Mouse (Mus musculus) megakaryocyte, embryonic 14.5 days (primary cell): Measurements from ENCODE around the gene 1700057G04Rik. TPM values are rescaled to one million over a fixed set of nuclear protein-coding genes. Genes with fewer than 3 reads are reported as not detected.

Experiments used
- H3K27me3 ChIP-seq: replicated peaks from 2 replicates; pipeline ENCODE3; 2012; ENCODE audit warnings: inconsistent platforms
- H3K36me3 ChIP-seq: replicated peaks from 2 replicates; pipeline ENCODE3; 2012; ENCODE audit warnings: low read length, inconsistent platforms, mixed read lengths
- H3K4me1 ChIP-seq: 2 replicates; pipeline ENCODE4 v1.6.1; 2012; ENCODE audit warnings: inconsistent platforms
- H3K4me3 ChIP-seq: replicated peaks from 2 replicates; pipeline ENCODE3; 2012; ENCODE audit warnings: moderate library complexity, mild to moderate bottlenecking, inconsistent platforms
- H3K9me3 ChIP-seq: 2 replicates; pipeline ENCODE4 v1.6.1; 2012; ENCODE audit warnings: inconsistent platforms
- FLI1 ChIP-seq: IDR thresholded peaks from 2 replicates; pipeline ENCODE4 v1.6.1; 2012; ENCODE audit warnings: low read length, inconsistent platforms, mixed read lengths
- GATA1 ChIP-seq: IDR thresholded peaks from 3 replicates; pipeline ENCODE4 v1.6.1; 2012; ENCODE audit warnings: mixed read lengths, low read length, inconsistent platforms, borderline replicate concordance
- polyA plus RNA-seq: library from polyadenylated mRNA; stranded (reverse); fragments of >175 nt; gene quantifications from 2 replicates; pipeline ENCODE4 v1.2.3, GENCODE M21; 2012; ENCODE audit warnings: low replicate concordance; ENCODE audit not compliant: insufficient read depth

Gene 1700057G04Rik
- not detected in 2 replicates for polyA plus RNA-seq

GRCm38 (mm10) chr9:92309077-92309476 lies at the start of gene 1700057G04Rik:
Gene 1700057G04Rik (plus strand): TSS chr9:92309377.
- no peaks in the 10 kb centered on the region for H3K27me3 ChIP-seq
- H3K4me1 ChIP-seq, result peaks cover 36% of the 10 kb centered on the region
- no peak for TF ChIP-seq GATA1
- no peak for TF ChIP-seq FLI1
- no peaks in the 10 kb centered on the region for H3K9me3 ChIP-seq
- H3K4me3 ChIP-seq, result no peak within 1 kb of the TSS
- peaks cover 5% of the 10 kb centered on the region for H3K36me3 ChIP-seq

DNA sequence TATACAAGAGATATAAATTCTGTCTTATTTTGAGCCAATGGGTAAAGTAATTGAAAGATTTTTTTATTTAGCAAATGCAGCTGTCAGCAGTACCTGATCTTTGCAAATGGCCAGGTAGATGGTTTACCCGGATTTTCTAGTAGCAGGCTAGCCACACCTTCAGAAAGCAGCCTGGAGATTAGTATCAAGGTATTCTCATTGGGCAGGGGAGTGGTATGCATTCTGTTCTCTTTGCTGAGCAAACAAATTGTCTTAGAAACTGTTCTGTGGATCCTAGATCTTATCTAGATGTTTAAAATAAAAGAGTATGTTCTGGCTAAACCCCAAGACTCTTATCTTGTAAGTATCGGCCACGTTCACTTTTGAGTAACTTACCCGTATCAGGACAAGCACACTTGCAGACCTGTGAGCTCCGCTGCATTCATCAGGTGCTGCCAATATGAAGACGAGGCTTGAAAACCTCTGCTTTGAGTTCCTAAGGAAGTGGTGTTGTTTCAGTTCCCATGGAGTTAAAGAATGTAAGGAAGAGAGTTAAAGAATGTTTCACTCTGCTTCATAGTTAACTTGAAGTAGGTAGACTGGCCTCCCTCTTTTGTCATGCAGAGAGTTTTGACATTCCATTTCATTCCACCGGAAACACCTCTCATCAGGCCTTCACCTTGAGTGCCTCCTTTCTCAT lies 48.6 kb upstream of the 1700057G04Rik start:
- Histone ChIP-seq H3K9me3 (no peaks in the 10 kb centered on the region), H3K4me1 (peaks cover 46% of the 10 kb centered on the region), H3K36me3 (peaks cover 91% of the 10 kb centered on the region), H3K27me3 (no peaks in the 10 kb centered on the region), H3K4me3 (no peak overlapping the region)
- TF ChIP-seq FLI1 (no peak), GATA1 (no peak)

GRCm38 (mm10) chr9:92265719-92266118 lies 43.5 kb upstream of the 1700057G04Rik start:
- Histone ChIP-seq H3K4me1 (peaks cover 81% of the 10 kb centered on the region), H3K4me3 (peak overlapping the region; percentile 81), H3K27me3 (no peaks in the 10 kb centered on the region), H3K9me3 (no peaks in the 10 kb centered on the region), H3K36me3 (peaks cover 97% of the 10 kb centered on the region)
- TF ChIP-seq FLI1, result no peak
- TF ChIP-seq GATA1, result no peak

GRCm38 (mm10) chr9:92266558-92267171 lies 42.5 kb upstream of the 1700057G04Rik start:
- peaks cover 95% of the 10 kb centered on the region for H3K36me3 ChIP-seq
- no peaks in the 10 kb centered on the region for H3K9me3 ChIP-seq
- peak overlapping the region; percentile 25 for H3K4me3 ChIP-seq
- H3K27me3 ChIP-seq, result no peaks in the 10 kb centered on the region
- H3K4me1 ChIP-seq, result peaks cover 83% of the 10 kb centered on the region
- TF ChIP-seq GATA1, result no peak
- no peak for TF ChIP-seq FLI1

GRCm38 (mm10) chr9:92267732-92268131 lies 41.4 kb upstream of the 1700057G04Rik start:
- Histone ChIP-seq H3K4me1 (peaks cover 84% of the 10 kb centered on the region), H3K27me3 (no peaks in the 10 kb centered on the region), H3K9me3 (no peaks in the 10 kb centered on the region), H3K36me3 (peaks cover 94% of the 10 kb centered on the region), H3K4me3 (no peak overlapping the region)
- TF ChIP-seq GATA1 (no peak), FLI1 (no peak)

- Histone ChIP-seq H3K9me3 (no peaks in the 10 kb centered on the region), H3K4me1 (peaks cover 90% of the 10 kb centered on the region), H3K36me3 (peaks cover 84% of the 10 kb centered on the region), H3K27me3 (no peaks in the 10 kb centered on the region), H3K4me3 (peak overlapping the region; percentile 62)
- TF ChIP-seq FLI1 (no peak), GATA1 (no peak)
These were observed 39.3 kb upstream of the 1700057G04Rik start for GRCm38 (mm10) chr9:92269829-92270404.

DNA sequence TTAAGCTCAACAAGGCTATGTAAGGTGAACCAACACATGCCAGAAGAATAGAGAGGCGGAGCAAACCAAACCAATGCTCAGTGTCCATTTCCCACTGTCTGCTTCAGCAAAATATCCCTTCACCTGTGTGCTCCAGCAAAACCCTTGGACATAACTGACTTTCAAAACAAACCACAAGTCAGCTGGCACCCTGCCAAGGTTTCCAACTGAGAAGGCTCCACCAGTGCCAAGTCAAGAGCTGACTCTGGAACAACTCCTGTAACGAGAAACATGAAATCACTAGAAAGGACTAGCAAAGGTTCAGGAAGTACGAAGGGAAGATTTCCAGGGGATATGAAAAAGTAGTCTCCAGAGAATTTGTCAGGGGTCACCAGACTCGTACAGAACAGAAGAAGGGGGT lies 38.2 kb upstream of the 1700057G04Rik start:
- Histone ChIP-seq H3K36me3 (peaks cover 86% of the 10 kb centered on the region), H3K4me3 (no peak overlapping the region), H3K27me3 (no peaks in the 10 kb centered on the region), H3K9me3 (no peaks in the 10 kb centered on the region), H3K4me1 (peaks cover 94% of the 10 kb centered on the region)
- TF ChIP-seq FLI1 (no peak), GATA1 (no peak)

- TF ChIP-seq FLI1 (no peak), GATA1 (no peak)
- no peaks in the 10 kb centered on the region for H3K9me3 ChIP-seq
- H3K4me1 ChIP-seq, result peaks cover 91% of the 10 kb centered on the region
- no peaks in the 10 kb centered on the region for H3K27me3 ChIP-seq
- peaks cover 81% of the 10 kb centered on the region for H3K36me3 ChIP-seq
- no peak overlapping the region for H3K4me3 ChIP-seq
These were observed 36.5 kb upstream of the 1700057G04Rik start for GRCm38 (mm10) chr9:92272650-92273049.

GRCm38 (mm10) chr9:92273271-92273670 lies 35.9 kb upstream of the 1700057G04Rik start:
- peaks cover 78% of the 10 kb centered on the region for H3K36me3 ChIP-seq
- peaks cover 91% of the 10 kb centered on the region for H3K4me1 ChIP-seq
- no peak for TF ChIP-seq FLI1
- TF ChIP-seq GATA1, result no peak
- peak overlapping the region; percentile 54 for H3K4me3 ChIP-seq
- no peaks in the 10 kb centered on the region for H3K27me3 ChIP-seq
- H3K9me3 ChIP-seq, result no peaks in the 10 kb centered on the region
